Mouse (Mus musculus) spleen, adult 2 months (tissue): ENCODE data around the gene Klf7.

ENCODE experiments used
- CTCF ChIP-seq: fragments of 200-500 bp; IDR thresholded peaks from 2 replicates; pipeline ENCODE4 v1.5.1; 2011; ENCODE audit warnings: mild to moderate bottlenecking, inconsistent platforms; ENCODE audit not compliant: insufficient read depth, insufficient read length, insufficient replicate concordance; ENCODE audit errors: extremely low read depth
- POLR2A ChIP-seq: fragments of 200-500 bp; IDR thresholded peaks from 2 replicates; pipeline ENCODE4 v1.6.1; 2011; ENCODE audit warnings: low read depth, low read length, inconsistent platforms

DNA sequence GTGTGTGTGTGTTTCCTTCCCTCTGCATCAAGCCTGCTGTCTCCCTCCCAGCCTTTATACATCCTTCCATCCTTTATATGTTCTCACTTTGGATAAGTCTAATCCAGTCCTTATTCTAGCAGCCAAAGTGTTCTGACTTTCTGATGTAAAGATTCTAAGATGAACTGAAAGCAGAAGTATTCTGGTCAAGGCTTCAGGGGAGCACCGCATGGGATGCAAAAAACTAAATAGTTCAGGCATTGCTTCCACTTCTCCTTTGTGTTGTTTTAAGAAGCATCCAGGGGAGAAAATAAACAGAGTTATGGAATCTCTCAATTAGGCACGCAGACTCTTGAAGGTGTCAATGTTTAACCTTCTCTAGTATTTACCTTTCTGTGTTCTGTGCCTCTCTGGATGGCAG is 141.3 kb downstream of the Klf7 start:
- no peak for TF ChIP-seq POLR2A
- no peak for TF ChIP-seq CTCF
